Comparison of ENCODE assay signal across 7 mouse cellular contexts in genomic region chr5:12383133-12383959, GRCm38 (mm10). TPM values are rescaled to one million over a fixed set of nuclear protein-coding genes. Genes with fewer than 3 reads are reported as not detected.
A peak's percentile ranks its signal among the peaks of the same experiment; 100 is the strongest.
DNase-seq lines count a peak whose midpoint lies in the region; ATAC-seq and TF ChIP-seq lines count a peak whose summit lies in the region.

Sema3d (plus strand) TSS chr5:12383385.

- H3K4me1 ChIP-seq in forebrain, embryonic 11.5 days (replicated peaks; ENCODE audit: control insufficient read depth, insufficient read depth, low read length), result no peaks in the 10 kb centered on the region
- H3K4me1 ChIP-seq in heart, embryonic 14.5 days (ENCODE audit: control insufficient read depth in 2 of 2, insufficient read depth in 2 of 2, low read length in 2 of 2), result 0 out of 4 replicates have a peak, but pooled peaks cover 0 to 6% of the 10 kb centered on the region in 2 experiments
- H3K4me1 ChIP-seq in kidney, postnatal 0 days (replicated peaks; ENCODE audit: insufficient read depth, low read length), result peaks cover 4% of the 10 kb centered on the region; the same call in 1 of the 2 replicates
- H3K4me1 ChIP-seq in limb, embryonic 15.5 days, result peaks cover 6% of the 10 kb centered on the region; the same call in 1 of the 2 replicates
- peaks cover 12% of the 10 kb centered on the region; the same call in 1 of the 2 replicates for H3K4me1 ChIP-seq in midbrain, embryonic 15.5 days
- peaks cover 4% of the 10 kb centered on the region; the same call in 1 of the 2 replicates for H3K4me1 ChIP-seq in stomach, embryonic 16.5 days (ENCODE audit: control insufficient read depth, insufficient read depth, low read length)

- H3K27ac ChIP-seq in forebrain, embryonic 11.5 days (ENCODE audit: low read depth, low read length), result no peak within 1 kb of the TSS
- H3K27ac ChIP-seq in heart, embryonic 14.5 days (replicated peaks in 1 of 2; ENCODE audit: control insufficient read depth in 1 of 2, insufficient read depth in 1 of 2, low read depth in 2 of 2, low read length in 2 of 2), result peak within 1 kb of the TSS; percentile 10 to 53; a peak in 3 of 4 replicates
- H3K27ac ChIP-seq in kidney, postnatal 0 days, result no peak within 1 kb of the TSS
- H3K27ac ChIP-seq in limb, embryonic 15.5 days, result peak within 1 kb of the TSS; percentile 79
- H3K27ac ChIP-seq in midbrain, embryonic 15.5 days, result no peak within 1 kb of the TSS
- H3K27ac ChIP-seq in stomach, embryonic 16.5 days (ENCODE audit: low read length), result no peak within 1 kb of the TSS; the same call in 1 of the 2 replicates

- peaks cover 10% of the 10 kb centered on the region; the same call in 1 of the 2 replicates for H3K27me3 ChIP-seq in forebrain, embryonic 11.5 days (ENCODE audit: control insufficient read depth, insufficient read depth, low read length)
- no peaks in the 10 kb centered on the region for H3K27me3 ChIP-seq in heart, embryonic 14.5 days (ENCODE audit: control insufficient read depth, insufficient read depth, low read length)
- no peaks in the 10 kb centered on the region for H3K27me3 ChIP-seq in kidney, postnatal 0 days (ENCODE audit: insufficient read depth, low read length)
- no peaks in the 10 kb centered on the region for H3K27me3 ChIP-seq in limb, embryonic 15.5 days
- peaks cover 7% of the 10 kb centered on the region for H3K27me3 ChIP-seq in midbrain, embryonic 15.5 days (replicated peaks)
- H3K27me3 ChIP-seq in stomach, embryonic 16.5 days (ENCODE audit: control insufficient read depth, insufficient read depth, low read length), result no peaks in the 10 kb centered on the region

- under 1% methylated on average over 49 of the region's 49 CpGs for WGBS in forebrain, embryonic 11.5 days
- WGBS in heart, embryonic 14.5 days, result under 1% methylated on average over 47 of the region's 49 CpGs
- under 1% methylated on average over 48 of the region's 49 CpGs for WGBS in kidney, postnatal 0 days
- WGBS in limb, embryonic 15.5 days, result under 1% methylated on average over 49 of the region's 49 CpGs
- under 1% methylated on average over 49 of the region's 49 CpGs for WGBS in midbrain, embryonic 15.5 days
- under 1% methylated on average over 49 of the region's 49 CpGs for WGBS in stomach, embryonic 16.5 days

- peak; percentile 91 for TF ChIP-seq CTCF in kidney, postnatal 0 days (IDR thresholded peaks at IDR 0.05; ENCODE audit: low read depth)

- no peaks in the 10 kb centered on the region for H3K36me3 ChIP-seq in forebrain, embryonic 11.5 days (ENCODE audit: control insufficient read depth, insufficient read depth, low read length)
- no peaks in the 10 kb centered on the region for H3K36me3 ChIP-seq in heart, embryonic 14.5 days (ENCODE audit: control insufficient read depth, insufficient read depth, low read length)
- no peaks in the 10 kb centered on the region for H3K36me3 ChIP-seq in kidney, postnatal 0 days (ENCODE audit: insufficient read depth, low read length)
- H3K36me3 ChIP-seq in limb, embryonic 15.5 days, result no peaks in the 10 kb centered on the region
- H3K36me3 ChIP-seq in midbrain, embryonic 15.5 days (replicated peaks), result no peaks in the 10 kb centered on the region
- no peaks in the 10 kb centered on the region for H3K36me3 ChIP-seq in stomach, embryonic 16.5 days (ENCODE audit: control insufficient read depth, insufficient read depth, low read length)

- peak; percentile 92 for ATAC-seq in cerebellum, adult (ENCODE audit: insufficient number of reproducible peaks, low FRiP score, low TSS enrichment)
- ATAC-seq in forebrain, embryonic 11.5 days (replicated peaks; ENCODE audit: low FRiP score), result peak; percentile 98
- ATAC-seq in heart, embryonic 14.5 days (ENCODE audit: insufficient number of reproducible peaks, insufficient read depth, low FRiP score, low read depth), result peak; percentile 90
- ATAC-seq in kidney, postnatal 0 days (replicated peaks; ENCODE audit: low FRiP score, low read depth), result peak; percentile 96
- ATAC-seq in limb, embryonic 15.5 days (ENCODE audit: insufficient number of reproducible peaks, low FRiP score, low TSS enrichment, low read depth), result peak; percentile 88
- ATAC-seq in midbrain, embryonic 15.5 days (replicated peaks), result peak; percentile 99
- peak; percentile 94 for ATAC-seq in stomach, embryonic 16.5 days (ENCODE audit: insufficient read depth, low FRiP score)

- H3K4me3 ChIP-seq in forebrain, embryonic 11.5 days (ENCODE audit: low read depth, low read length), result peak within 1 kb of the TSS; percentile 45
- peak within 1 kb of the TSS; percentile 56 to 76 for H3K4me3 ChIP-seq in heart, embryonic 14.5 days (ENCODE audit: control insufficient read depth in 1 of 2, insufficient read depth in 1 of 2, low read depth in 1 of 2, low read length in 2 of 2)
- H3K4me3 ChIP-seq in kidney, postnatal 0 days (replicated peaks; ENCODE audit: low read depth, low read length), result peak within 1 kb of the TSS; percentile 71
- H3K4me3 ChIP-seq in limb, embryonic 15.5 days, result peak within 1 kb of the TSS; percentile 63
- H3K4me3 ChIP-seq in midbrain, embryonic 15.5 days, result peak within 1 kb of the TSS; percentile 57
- peak within 1 kb of the TSS; percentile 68 for H3K4me3 ChIP-seq in stomach, embryonic 16.5 days (replicated peaks; ENCODE audit: low read length)

- H3K4me2 ChIP-seq in forebrain, embryonic 11.5 days (ENCODE audit: low read depth, low read length, severe bottlenecking), result peak within 1 kb of the TSS; percentile 75
- peak within 1 kb of the TSS; percentile 78 for H3K4me2 ChIP-seq in heart, embryonic 14.5 days (ENCODE audit: low read length)
- peak within 1 kb of the TSS; percentile 96 for H3K4me2 ChIP-seq in kidney, postnatal 0 days (ENCODE audit: low read length)
- peak within 1 kb of the TSS; percentile 80 for H3K4me2 ChIP-seq in limb, embryonic 15.5 days
- peak within 1 kb of the TSS; percentile 93 for H3K4me2 ChIP-seq in midbrain, embryonic 15.5 days
- H3K4me2 ChIP-seq in stomach, embryonic 16.5 days (ENCODE audit: low read depth, low read length), result peak within 1 kb of the TSS; percentile 90

- no peaks in the 10 kb centered on the region for H3K9me3 ChIP-seq in forebrain, embryonic 11.5 days (ENCODE audit: control insufficient read depth, low read length)
- H3K9me3 ChIP-seq in heart, embryonic 14.5 days (ENCODE audit: control insufficient read depth, low read length), result no peaks in the 10 kb centered on the region
- no peaks in the 10 kb centered on the region for H3K9me3 ChIP-seq in kidney, postnatal 0 days (replicated peaks; ENCODE audit: low read length)
- no peaks in the 10 kb centered on the region for H3K9me3 ChIP-seq in limb, embryonic 15.5 days
- no peaks in the 10 kb centered on the region for H3K9me3 ChIP-seq in midbrain, embryonic 15.5 days
- H3K9me3 ChIP-seq in stomach, embryonic 16.5 days (replicated peaks; ENCODE audit: control insufficient read depth, low read length), result no peaks in the 10 kb centered on the region

- peak within 1 kb of the TSS; percentile 52 for H3K9ac ChIP-seq in forebrain, embryonic 11.5 days (ENCODE audit: low read length)
- peak within 1 kb of the TSS; percentile 73 for H3K9ac ChIP-seq in heart, embryonic 14.5 days (ENCODE audit: low read length)
- H3K9ac ChIP-seq in kidney, postnatal 0 days (ENCODE audit: low read depth, low read length), result peak within 1 kb of the TSS; percentile 62
- peak within 1 kb of the TSS; percentile 66 for H3K9ac ChIP-seq in limb, embryonic 15.5 days
- peak within 1 kb of the TSS; percentile 55 for H3K9ac ChIP-seq in midbrain, embryonic 15.5 days
- H3K9ac ChIP-seq in stomach, embryonic 16.5 days (ENCODE audit: low read length), result peak within 1 kb of the TSS; percentile 75

- peak; percentile 91 for DNase-seq in forebrain, embryonic 11.5 days (ENCODE audit: low spot score)
- peak; percentile 90 for DNase-seq in kidney, postnatal 0 days (ENCODE audit: low spot score)

RNA-seq across cellular contexts. Expression of gene Sema3d, which starts in this region (rescaled TPM):
- 1.7 and 2.2 TPM in 2 replicates for polyA plus RNA-seq in forebrain, embryonic 11.5 days (2014; fragmentation: Nextera tagmentation; extraction: Ambion mirVana)
- polyA plus RNA-seq in heart, embryonic 14.5 days (2014; fragmentation: Nextera tagmentation; extraction: Ambion mirVana), result 14.2 and 16.8 TPM in 2 replicates
- polyA plus RNA-seq in kidney, postnatal 0 days (2015; fragmentation: Nextera tagmentation; extraction: Ambion mirVana), result 11.1 TPM in 2 replicates
- 25.2 and 30.2 TPM in 2 replicates for polyA plus RNA-seq in limb, embryonic 15.5 days (2015; fragmentation: Nextera tagmentation; extraction: Ambion mirVana)
- polyA plus RNA-seq in midbrain, embryonic 15.5 days (2015; fragmentation: Nextera tagmentation; extraction: Ambion mirVana), result 1.6 and 1.8 TPM in 2 replicates
- polyA plus RNA-seq in stomach, embryonic 16.5 days (2015; fragmentation: Nextera tagmentation; extraction: Ambion mirVana), result 16.0 and 19.4 TPM in 2 replicates

Comparison
In these comparisons a context has a peak if more than half of its experiments do, and no peak if none do; other contexts are left out.
1. H3K27ac ChIP-seq: peak in heart, embryonic 14.5 days (2 of 2) and limb, embryonic 15.5 days (single experiment); none in forebrain, embryonic 11.5 days (single experiment), kidney, postnatal 0 days (single experiment), midbrain, embryonic 15.5 days (single experiment) and stomach, embryonic 16.5 days (single experiment).
2. Peak in every context shown above with its lines, with median percentiles within 50 percentile points of each other: ATAC-seq, H3K4me2 ChIP-seq, H3K4me3 ChIP-seq and H3K9ac ChIP-seq.